Mouse (Mus musculus) cerebellum, postnatal 14 days (tissue): ENCODE measurements at regions not wholly inside any gene's neighbourhood (a gene's known extent, or its start where the extent isn't known, plus 50 kb on each side); places are given as distances from the start of the nearest gene placed in this dataset.

Experiments used
- DNase-seq, 2 experiments: peaks; one replicate each; pipeline ENCODE4 v3.0.0; 2021; ENCODE audit warnings: mixed read lengths in 2 of 2

DNA sequence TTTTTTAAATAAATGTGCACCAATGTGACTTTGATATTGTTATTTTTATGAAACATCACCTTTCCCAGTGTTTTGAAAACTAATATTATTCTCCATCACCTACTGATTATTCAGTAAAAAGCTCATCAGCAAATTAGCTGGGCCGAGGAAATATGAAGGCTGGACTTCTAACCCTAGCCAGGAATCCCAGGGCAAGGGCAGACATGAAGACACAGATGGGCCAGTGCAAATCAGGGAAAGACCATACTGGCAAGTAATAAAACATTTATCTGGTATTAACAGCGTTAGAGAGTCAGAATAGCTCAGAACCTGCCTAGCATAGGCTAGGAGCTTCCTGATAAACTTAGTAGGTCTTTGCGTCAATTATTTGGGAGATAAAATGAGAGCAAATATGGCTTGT lies 590.3 kb upstream of the Cenpq start:
- DNase-seq, result peak; percentile 23 to 56

DNA sequence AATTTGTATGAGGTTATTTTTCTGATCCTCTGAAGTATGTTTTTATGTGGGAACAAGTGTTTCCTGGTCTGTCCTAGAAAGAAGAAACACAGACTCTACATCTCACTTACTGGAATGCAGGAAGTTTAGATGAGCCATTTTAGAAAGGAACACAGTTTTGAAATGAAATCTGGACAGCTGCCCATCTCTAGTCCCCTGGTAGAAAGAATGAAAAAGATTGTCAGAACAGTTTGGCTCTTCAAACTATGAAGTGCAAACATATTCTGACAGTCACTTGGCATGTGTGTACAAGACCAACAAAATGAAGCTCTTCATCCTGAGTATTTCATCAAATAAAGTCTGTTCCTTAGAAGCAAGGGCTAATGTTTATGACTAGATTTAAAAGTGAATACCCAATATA lies 577.2 kb upstream of the Cenpq start:
- DNase-seq, result peak; percentile 59 to 81

DNA sequence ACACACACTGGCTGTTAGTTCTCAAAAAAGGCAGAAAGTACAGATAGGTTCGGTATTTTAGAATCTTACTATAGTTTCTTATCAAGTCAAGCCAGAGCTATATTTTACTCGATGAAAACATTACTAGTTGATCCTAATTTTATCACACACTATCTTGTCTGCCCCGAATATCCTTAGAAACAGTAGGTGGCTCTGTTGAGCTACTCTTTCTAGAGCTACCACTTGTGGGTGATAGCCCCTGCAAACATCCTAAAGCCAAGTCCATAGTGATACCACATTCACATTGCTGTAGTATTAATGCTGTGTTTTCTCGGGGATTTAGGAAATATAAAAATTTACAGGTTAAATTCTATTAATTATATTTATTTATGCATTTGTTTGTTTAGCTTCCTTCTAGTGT lies 570.2 kb upstream of the Cenpq start:
- DNase-seq, result peak; percentile 53 to 63
